Mouse (Mus musculus) olfactory bulb, adult 2 months (tissue): Measurements from ENCODE around the gene Capza1. TPM values are rescaled to one million over a fixed set of nuclear protein-coding genes. Genes with fewer than 3 reads are reported as not detected.
A peak's percentile ranks its signal among the peaks of the same experiment; 100 is the strongest.
"Not testable (repeated sequence)": the region's sequence is repeated elsewhere in the genome, so short reads cannot be mapped to it uniquely, and the experiment has no call there.

Experiments
- H3K27ac ChIP-seq: fragments of 200-500 bp; 2 replicates; pipeline ENCODE4 v1.5.1; 2012; ENCODE audit warnings: low read depth, low read length; ENCODE audit not compliant: insufficient read depth
- H3K4me1 ChIP-seq: fragments of 200-500 bp; 2 replicates; pipeline ENCODE4 v1.6.1; 2012; ENCODE audit warnings: low read length; ENCODE audit not compliant: control insufficient read depth, insufficient read depth
- H3K4me3 ChIP-seq: fragments of 200-500 bp; 2 replicates; pipeline ENCODE4 v1.5.1; 2012; ENCODE audit warnings: mild to moderate bottlenecking, low read depth, low read length, moderate library complexity; ENCODE audit not compliant: insufficient read depth
- CTCF ChIP-seq: fragments of 200-500 bp; IDR thresholded peaks from 2 replicates; pipeline ENCODE4 v1.5.1; 2012; ENCODE audit warnings: low read depth, mild to moderate bottlenecking, low read length, moderate library complexity; ENCODE audit not compliant: insufficient read depth
- POLR2A ChIP-seq: fragments of 200-500 bp; IDR thresholded peaks from 2 replicates; pipeline ENCODE4 v1.6.1; 2012; ENCODE audit warnings: mild to moderate bottlenecking, low read depth, low read length, moderate library complexity; ENCODE audit not compliant: insufficient read depth
- WGBS: fragments of 180-500 bp; shearing (Covaris S2); methylation state at CpG from one replicate; pipeline ENCODE4 v1.1.7; 2018; 5-methylcytosine and 5-hydroxymethylcytosine counted together
- polyA plus RNA-seq: library from polyadenylated mRNA; stranded (reverse); fragments of >200 nt; gene quantifications from 2 replicates; pipeline ENCODE4 v1.2.4, GENCODE M21; 2012; ENCODE audit warnings: low replicate concordance; ENCODE audit not compliant: missing spikeins, insufficient read depth, insufficient read length

Gene Capza1
- polyA plus RNA-seq, result 996 TPM in 1 of 2 replicates, not detected in the other

- 0% methylated on average over 43 of the region's 43 CpGs for WGBS
- TF ChIP-seq CTCF (no peak), POLR2A (peak; percentile 71)
- H3K27ac ChIP-seq, result peak within 1 kb of the TSS; percentile 78
- peaks cover 4% of the 10 kb centered on the region for H3K4me1 ChIP-seq
- H3K4me3 ChIP-seq, result peak within 1 kb of the TSS; percentile 90
Observed at GRCm38 (mm10) chr3:104863786-104864650, at the start of gene Capza1, which contains the start of gene St7l. Gene Capza1 (minus strand): TSS chr3:104864505. Gene St7l (plus strand): TSS chr3:104864005.

GRCm38 (mm10) chr3:104909195-104909594 is 44.9 kb upstream of the Capza1 start:
- no peak overlapping the region for H3K4me3 ChIP-seq
- no peaks in the 10 kb centered on the region; the same call in 1 of the 2 replicates for H3K4me1 ChIP-seq
- 81% methylated on average over 6 of the region's 6 CpGs for WGBS
- TF ChIP-seq POLR2A, result no peak
- no peak for TF ChIP-seq CTCF
- no peak overlapping the region for H3K27ac ChIP-seq

- H3K27ac ChIP-seq, result no peak overlapping the region
- no peaks in the 10 kb centered on the region; the same call in 1 of the 2 replicates for H3K4me1 ChIP-seq
- no peak overlapping the region for H3K4me3 ChIP-seq
- WGBS, result 51% methylated on average over 3 of the region's 3 CpGs
- no peak for TF ChIP-seq CTCF
Observed at GRCm38 (mm10) chr3:104906007-104906406, 41.7 kb upstream of the Capza1 start.

- TF ChIP-seq POLR2A (no peak), CTCF (no peak)
- no peak overlapping the region for H3K4me3 ChIP-seq
- no peak overlapping the region for H3K27ac ChIP-seq
- 69% methylated on average over 4 of the region's 4 CpGs for WGBS
- no peaks in the 10 kb centered on the region; the same call in 1 of the 2 replicates for H3K4me1 ChIP-seq
Observed at GRCm38 (mm10) chr3:104905389-104905788, 41.1 kb upstream of the Capza1 start.

- no peak for TF ChIP-seq CTCF
- no peak for TF ChIP-seq POLR2A
- 97% methylated on average over 4 of the region's 4 CpGs for WGBS
- Histone ChIP-seq H3K27ac (no peak overlapping the region), H3K4me3 (no peak overlapping the region), H3K4me1 (no peaks in the 10 kb centered on the region; the same call in 1 of the 2 replicates)
Observed at GRCm38 (mm10) chr3:104901154-104901553, 36.8 kb upstream of the Capza1 start.

- no peaks in the 10 kb centered on the region; the same call in 1 of the 2 replicates for H3K4me1 ChIP-seq
- no peak overlapping the region for H3K27ac ChIP-seq
- TF ChIP-seq POLR2A (no peak), CTCF (no peak)
- WGBS, result 35% methylated on average over 3 of the region's 3 CpGs
- H3K4me3 ChIP-seq, result no peak overlapping the region
Observed at GRCm38 (mm10) chr3:104896141-104896540, 31.8 kb upstream of the Capza1 start.

GRCm38 (mm10) chr3:104888585-104888984 is 24.3 kb upstream of the Capza1 start:
- Histone ChIP-seq H3K4me3 (no peak overlapping the region), H3K27ac (no peak overlapping the region), H3K4me1 (no peaks in the 10 kb centered on the region)
- 90% methylated on average over 3 of the region's 3 CpGs for WGBS
- TF ChIP-seq POLR2A (no peak), CTCF (no peak)

- Histone ChIP-seq H3K4me1 (peaks cover 2% of the 10 kb centered on the region), H3K27ac (no peak overlapping the region), H3K4me3 (no peak overlapping the region)
- no peak for TF ChIP-seq POLR2A
- no peak for TF ChIP-seq CTCF
Observed at GRCm38 (mm10) chr3:104869611-104870010, 5.3 kb upstream of the Capza1 start.

- H3K27ac ChIP-seq, H3K4me3 ChIP-seq, H3K4me1 ChIP-seq: not testable (repeated sequence)
Observed at GRCm38 (mm10) chr3:104866674-104867073, 2.4 kb upstream of the Capza1 start.
